In the genomic region with DNA sequence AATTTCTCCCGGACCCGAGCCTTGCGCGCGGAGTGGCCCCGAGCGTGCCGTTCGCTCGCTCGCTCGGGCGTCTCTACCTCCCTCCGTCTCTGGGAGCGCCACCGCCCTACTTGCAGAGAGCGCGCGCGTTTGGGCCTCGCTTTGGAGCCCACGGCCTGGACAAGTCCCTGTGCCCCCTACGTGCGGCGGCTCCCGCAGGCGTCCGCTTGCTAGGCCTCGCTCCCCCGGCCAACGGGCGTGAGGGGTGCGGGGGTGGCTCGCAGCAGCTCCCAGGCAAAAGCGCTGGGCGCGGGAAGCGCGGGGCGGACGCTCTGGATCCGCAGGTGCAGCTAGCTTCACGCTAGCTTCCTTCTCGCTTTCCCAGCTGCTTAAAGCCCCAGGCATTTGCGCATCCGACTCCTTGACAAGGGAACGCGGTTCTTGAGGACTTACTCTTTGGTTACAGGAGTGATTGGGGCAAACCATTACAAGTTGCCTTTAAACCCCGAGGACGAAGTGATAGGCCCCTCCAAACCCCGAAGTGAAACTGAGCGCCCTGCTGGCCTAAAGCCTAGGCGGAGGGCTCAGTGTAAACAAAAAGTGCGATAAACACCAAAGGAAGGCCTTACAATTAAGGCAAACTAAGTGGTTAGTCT, we compare ENCODE assay signal across 8 mouse cellular contexts.
DNase-seq lines count a peak whose midpoint lies in the region; ATAC-seq and TF ChIP-seq lines count a peak whose summit lies in the region.

No protein-coding gene starts in this region.

- 0 out of 2 replicates have a peak, but pooled peaks cover 3% of the 10 kb centered on the region for H3K4me1 ChIP-seq in heart, adult 2 months (ENCODE audit: control insufficient read depth, insufficient read depth, low read length)
- peaks cover 25% of the 10 kb centered on the region; the same call in 1 of the 2 replicates for H3K4me1 ChIP-seq in intestine, embryonic 14.5 days (replicated peaks; ENCODE audit: control insufficient read depth, insufficient read depth, low read length)

- TF ChIP-seq EP300 in heart, adult 2 months (IDR thresholded peaks at IDR 0.05; ENCODE audit: insufficient read depth, low read depth, low read length), result no peak

- TF ChIP-seq CTCF in heart, adult 2 months (IDR thresholded peaks at IDR 0.05), result peak; percentile 26
- peak; percentile 30 for TF ChIP-seq CTCF in gastrocnemius, adult 2 months (IDR thresholded peaks at IDR 0.05)

- peak overlapping the region; percentile 95 for H3K4me2 ChIP-seq in intestine, embryonic 14.5 days (ENCODE audit: low read length)

- 0 out of 2 replicates have a peak, but pooled peaks cover 3% of the 10 kb centered on the region for H3K36me3 ChIP-seq in heart, adult 2 months (ENCODE audit: control insufficient read depth, insufficient read depth, low read length)
- H3K36me3 ChIP-seq in intestine, embryonic 14.5 days (ENCODE audit: control insufficient read depth, insufficient read depth, low read length), result no peaks in the 10 kb centered on the region

- peak overlapping the region; percentile 97 for H3K4me3 ChIP-seq in heart, adult 2 months
- H3K4me3 ChIP-seq in gastrocnemius, adult 2 months, result peak overlapping the region; percentile 97
- H3K4me3 ChIP-seq in intestine, embryonic 14.5 days (ENCODE audit: low read depth, low read length), result peak overlapping the region; percentile 82

- peak overlapping the region; percentile 98 for H3K9ac ChIP-seq in heart, adult 2 months (ENCODE audit: low read depth, low read length)
- peak overlapping the region; percentile 74 for H3K9ac ChIP-seq in intestine, embryonic 14.5 days (ENCODE audit: low read length)

- H3K27ac ChIP-seq in heart, adult 2 months, result peak overlapping the region; percentile 99
- peak overlapping the region; percentile 100 for H3K27ac ChIP-seq in gastrocnemius, adult 2 months
- peak overlapping the region; percentile 74 for H3K27ac ChIP-seq in intestine, embryonic 14.5 days (ENCODE audit: low read depth)

- peak in 1 of 2 experiments; percentile 80 for DNase-seq in heart, adult 2 months
- DNase-seq in heart, adult 11 months, result no peak
- peak; percentile 84 for DNase-seq in cerebellum, postnatal 25 days
- peak; percentile 85 for DNase-seq in gastrocnemius, adult 2 months
- DNase-seq in intestine, embryonic 14.5 days (ENCODE audit: low spot score), result peak; percentile 88
- DNase-seq in left cerebral cortex, postnatal 36 days (ENCODE audit: low spot score in 2 of 2), result peak; percentile 78 to 79
- DNase-seq in spleen, adult 18-20 months, result peak; percentile 53 to 63

- TF ChIP-seq POLR2A in heart, adult 2 months (IDR thresholded peaks at IDR 0.05; ENCODE audit: insufficient read depth, low read depth, low read length), result no peak; the same call in 1 of the 2 replicates

- peak; percentile 56 for ATAC-seq in intestine, embryonic 14.5 days (replicated peaks; ENCODE audit: low FRiP score, low TSS enrichment, low read depth)
- peak; percentile 11; the same call in 1 of the 2 replicates for ATAC-seq in megakaryocyte-erythroid progenitor cell, adult 5-6 weeks (replicated peaks; ENCODE audit: low FRiP score, low TSS enrichment, poor library complexity, severe bottlenecking)

- no peaks in the 10 kb centered on the region for H3K9me3 ChIP-seq in intestine, embryonic 14.5 days (ENCODE audit: control insufficient read depth, low read length)

- 0 out of 2 replicates have a peak, but pooled peaks cover 4% of the 10 kb centered on the region for H3K27me3 ChIP-seq in heart, adult 2 months (ENCODE audit: control insufficient read depth, insufficient read depth, low read length)
- peaks cover 40% of the 10 kb centered on the region for H3K27me3 ChIP-seq in intestine, embryonic 14.5 days (replicated peaks; ENCODE audit: control insufficient read depth, insufficient read depth, low read length)

- intact Hi-C loops in heart, adult 2 months (cut with DNase I), result loop anchor here (5.0 to 10.0 kb wide), 3 partner anchors 81 to 652 kb away; no protein-coding TSS in a partner anchor
- intact Hi-C loops in gastrocnemius, adult 2 months (cut with DNase I), result loop anchor here (5.0 to 10.0 kb wide), 2 partner anchors 126 to 362 kb away; a partner anchor contains a TSS
- intact Hi-C loops in left cerebral cortex, postnatal 36 days (cut with DNase I), result loop anchor here (1.0 to 5.0 kb wide), 5 partner anchors 35 to 1564 kb away; a partner anchor contains a TSS

- H3K79me2 ChIP-seq in heart, adult 2 months (replicated peaks; ENCODE audit: control insufficient read depth, insufficient read depth, low read length), result no peaks in the 10 kb centered on the region

- whole genome bisulfite sequencing in heart, adult 2 months, result 2% methylated on average over 54 of the region's 54 CpGs
- under 1% methylated on average over 46 of the region's 54 CpGs for WGBS in intestine, embryonic 14.5 days
